Mouse (Mus musculus): ENCODE measurements at regions not wholly inside any gene's neighbourhood (a gene's known extent, or its start where the extent isn't known, plus 50 kb on each side); places are given as distances from the start of the nearest gene placed in this dataset.

GRCm38 (mm10) chr2:21908813-21909480 is 318.4 kb upstream of the Myo3a start:
- DNase-seq, result peak; percentile 15 to 26

GRCm38 (mm10) chr2:21909481-21909966 is 317.8 kb upstream of the Myo3a start:
- peak; percentile 90 to 92 for DNase-seq

- peak; percentile 93 to 96 for DNase-seq
Observed at GRCm38 (mm10) chr2:21917804-21918690, 309.3 kb upstream of the Myo3a start.

GRCm38 (mm10) chr2:21919091-21919490 is 308.2 kb upstream of the Myo3a start:
- DNase-seq, result peak; percentile 30 to 47

- DNase-seq, result peak; percentile 35 to 54
Observed at GRCm38 (mm10) chr2:21927656-21928055, 299.6 kb upstream of the Myo3a start.

- no peak for DNase-seq
Observed at GRCm38 (mm10) chr2:21939993-21940392, 287.3 kb upstream of the Myo3a start.

GRCm38 (mm10) chr2:21940797-21941487 is 286.4 kb upstream of the Myo3a start:
- DNase-seq, result peak; percentile 54 to 68

GRCm38 (mm10) chr2:21941488-21942000 is 285.8 kb upstream of the Myo3a start:
- no peak for DNase-seq

- no peak for DNase-seq
Observed at GRCm38 (mm10) chr2:21943676-21944075, 283.6 kb upstream of the Myo3a start.

GRCm38 (mm10) chr2:21946484-21946883 is 280.8 kb upstream of the Myo3a start:
- DNase-seq, result no peak

GRCm38 (mm10) chr2:21951279-21951678 is 276.0 kb upstream of the Myo3a start:
- DNase-seq, result no peak

- no peak for DNase-seq
Observed at GRCm38 (mm10) chr2:21956112-21956963, 271.0 kb upstream of the Myo3a start.

GRCm38 (mm10) chr2:21958365-21958764 is 268.9 kb upstream of the Myo3a start:
- peak; percentile 68 to 80 for DNase-seq

- DNase-seq, result no peak
Observed at GRCm38 (mm10) chr2:21958802-21959201, 268.5 kb upstream of the Myo3a start.

GRCm38 (mm10) chr2:21963343-21964026 is 263.8 kb upstream of the Myo3a start:
- DNase-seq, result no peak

GRCm38 (mm10) chr2:21964027-21964605 is 263.2 kb upstream of the Myo3a start:
- DNase-seq, result peak; percentile 82 to 83

- no peak for DNase-seq
Observed at GRCm38 (mm10) chr2:21970774-21971406, 256.4 kb upstream of the Myo3a start.

GRCm38 (mm10) chr2:21974599-21974998 is 252.7 kb upstream of the Myo3a start:
- DNase-seq, result peak in 1 of 2 experiments; percentile 12

- no peak for DNase-seq
Observed at GRCm38 (mm10) chr2:21975547-21975946, 251.8 kb upstream of the Myo3a start.

GRCm38 (mm10) chr2:21976337-21976736 is 251.0 kb upstream of the Myo3a start:
- DNase-seq, result no peak
